ENCODE assay signal across 21 mouse cellular contexts in genomic region chr11:95563849-95564248, GRCm38 (mm10). TPM values are rescaled to one million over a fixed set of nuclear protein-coding genes. Genes with fewer than 3 reads are reported as not detected.
DNase-seq lines count a peak whose midpoint lies in the region; ATAC-seq and TF ChIP-seq lines count a peak whose summit lies in the region.
"Had no signal": no experiment of that assay in that cellular context is flagged by ENCODE, and none has a peak within 500 bp of the region (broad histone marks: within the 10 kb centered on the region; RNA-seq: fewer than 3 reads in every experiment).

No protein-coding gene starts in this region.

- no peaks in the 10 kb centered on the region for H3K9me3 ChIP-seq in kidney, postnatal 0 days (replicated peaks; ENCODE audit: low read length)
- H3K9me3 ChIP-seq: hindbrain, embryonic 10.5 days had no signal

- H3K4me2 ChIP-seq in kidney, postnatal 0 days (ENCODE audit: low read length): no peak overlapping the region
- H3K4me2 ChIP-seq: forebrain, embryonic 13.5 days; heart, embryonic 12.5 days; hindbrain, embryonic 14.5 days had no signal

- H3K9ac ChIP-seq in kidney, postnatal 0 days (ENCODE audit: low read depth, low read length): no peak overlapping the region
- H3K9ac ChIP-seq: forebrain, embryonic 13.5 days; forebrain, postnatal 0 days; heart, embryonic 12.5 days; hindbrain, embryonic 14.5 days had no signal

- ATAC-seq in kidney, postnatal 0 days (replicated peaks; ENCODE audit: low FRiP score, low read depth): no peak
- ATAC-seq: forebrain, embryonic 13.5 days; forebrain, postnatal 0 days; Patski had no signal

- H3K27me3 ChIP-seq in kidney, postnatal 0 days (ENCODE audit: insufficient read depth, low read length): no peaks in the 10 kb centered on the region
- no peaks in the 10 kb centered on the region for H3K27me3 ChIP-seq in testis, adult 2 months (ENCODE audit: control insufficient read depth, insufficient read depth, low read length)
- H3K27me3 ChIP-seq: forebrain, embryonic 13.5 days; heart, embryonic 12.5 days had no signal

- H3K27ac ChIP-seq in kidney, postnatal 0 days: no peak overlapping the region
- no peak overlapping the region for H3K27ac ChIP-seq in testis, adult 2 months (ENCODE audit: control insufficient read depth, insufficient read depth, low read depth, low read length)
- H3K27ac ChIP-seq: forebrain, embryonic 13.5 days; gastrocnemius, adult 2 months; hindbrain, embryonic 10.5 days; hindbrain, embryonic 14.5 days had no signal

- 93% methylated on average over 5 of the region's 5 CpGs for WGBS in kidney, postnatal 0 days

- TF ChIP-seq POLR2A in testis, adult 2 months (IDR thresholded peaks at IDR 0.05; ENCODE audit: control insufficient read depth, low read depth, low read length): no peak

- DNase-seq in kidney, postnatal 0 days (ENCODE audit: low spot score): no peak
- DNase-seq in kidney, adult 11 months: no peak
- no peak for DNase-seq in testis, postnatal 10 days (ENCODE audit: low spot score)
- DNase-seq in ZHBTc4 (ENCODE audit: low read depth, low spot score): peak; percentile 76
- no peak for DNase-seq in adrenal gland, adult (ENCODE audit: inconsistent age in 2 of 2, low spot score in 1 of 2)
- no peak for DNase-seq in MN1 (ENCODE audit: low spot score)
- DNase-seq: adrenal gland, postnatal 10 days; cerebellum, adult 11-12 months; cerebellum, adult 9-10 months; cerebellum, postnatal 36 days; forebrain, postnatal 0 days; gastrocnemius, adult 2 months; gastrocnemius, postnatal 25 days had no signal

- H3K36me3 ChIP-seq in kidney, postnatal 0 days (ENCODE audit: insufficient read depth, low read length): no peaks in the 10 kb centered on the region
- H3K36me3 ChIP-seq in testis, adult 2 months (ENCODE audit: control insufficient read depth, insufficient read depth, low read length): no peaks in the 10 kb centered on the region
- H3K36me3 ChIP-seq: embryonic facial prominence, embryonic 10.5 days; G1E; heart, embryonic 12.5 days; hindbrain, embryonic 10.5 days had no signal

- 0 out of 2 replicates have a peak, but pooled peaks have one; percentile 8 for TF ChIP-seq CTCF in kidney, postnatal 0 days (IDR thresholded peaks at IDR 0.05; ENCODE audit: low read depth)
- TF ChIP-seq CTCF in testis, adult 2 months (IDR thresholded peaks at IDR 0.05; ENCODE audit: control insufficient read depth, insufficient read depth, insufficient replicate concordance, low read depth, low read length): peak; percentile 27; the same call in 1 of the 2 replicates

- no peak overlapping the region for H3K4me3 ChIP-seq in kidney, postnatal 0 days (replicated peaks; ENCODE audit: low read depth, low read length)
- no peak overlapping the region for H3K4me3 ChIP-seq in testis, adult 2 months (ENCODE audit: control insufficient read depth, low read depth, low read length)
- H3K4me3 ChIP-seq: embryonic facial prominence, embryonic 10.5 days; forebrain, embryonic 13.5 days; gastrocnemius, adult 2 months; heart, embryonic 12.5 days; hindbrain, embryonic 10.5 days had no signal

- 0 out of 2 replicates have a peak, but pooled peaks cover under 1% of the 10 kb centered on the region for H3K4me1 ChIP-seq in kidney, postnatal 0 days (replicated peaks; ENCODE audit: insufficient read depth, low read length)
- H3K4me1 ChIP-seq in testis, adult 2 months (ENCODE audit: control insufficient read depth, insufficient read depth, low read length): no peaks in the 10 kb centered on the region

RNA-seq across cellular contexts. Expression of gene Ngfr, which starts 23.7 kb away (rescaled TPM):
- 6.2 and 7.6 TPM in 2 replicates for polyA plus RNA-seq in kidney, postnatal 0 days (2015; fragmentation: Nextera tagmentation; extraction: Ambion mirVana)
- 16.3 and 18.9 TPM in 2 replicates for polyA plus RNA-seq in testis, adult 2 months (2012; rRNA removed)
- polyA plus RNA-seq: G1E had no signal

RNA-seq across cellular contexts. Expression of gene Nxph3, which starts 49.5 kb away (rescaled TPM):
- polyA plus RNA-seq in kidney, postnatal 0 days (2015; fragmentation: Nextera tagmentation; extraction: Ambion mirVana): 0.51 and 0.75 TPM in 2 replicates
- polyA plus RNA-seq in testis, adult 2 months (2012; rRNA removed): 1.9 and 2.0 TPM in 2 replicates
- polyA plus RNA-seq: G1E had no signal
